Mouse (Mus musculus) fibroblast of lung, adult 2 months (primary cell): ENCODE data around the gene Gm20388.

Experiments
- DNase-seq: peaks from one replicate; pipeline ENCODE4 v3.0.0-alpha.2; 2011; ENCODE audit warnings: low read depth

Gene Gm20388

DNA sequence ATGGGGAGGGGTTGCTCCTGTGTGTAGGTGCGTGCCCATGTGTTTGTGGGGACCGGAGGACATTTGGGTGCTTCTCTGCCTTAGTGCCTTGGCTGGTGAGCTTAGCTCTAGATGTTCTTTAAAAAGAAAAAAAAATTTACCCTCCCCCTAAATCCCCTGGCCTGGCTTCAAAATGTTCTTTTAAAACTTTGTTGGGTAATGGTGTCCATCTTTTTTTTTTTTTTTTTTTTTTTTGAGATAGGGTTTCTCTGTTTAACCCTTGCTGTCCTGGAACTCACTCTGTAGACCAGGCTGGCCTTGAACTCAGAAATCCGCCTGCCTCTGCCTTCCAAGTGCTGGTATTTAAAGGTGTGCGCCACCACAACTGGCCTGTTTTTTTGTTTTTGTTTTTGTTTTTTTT is 4.7 kb downstream of the Gm20388 start:
- no peak for DNase-seq

DNA sequence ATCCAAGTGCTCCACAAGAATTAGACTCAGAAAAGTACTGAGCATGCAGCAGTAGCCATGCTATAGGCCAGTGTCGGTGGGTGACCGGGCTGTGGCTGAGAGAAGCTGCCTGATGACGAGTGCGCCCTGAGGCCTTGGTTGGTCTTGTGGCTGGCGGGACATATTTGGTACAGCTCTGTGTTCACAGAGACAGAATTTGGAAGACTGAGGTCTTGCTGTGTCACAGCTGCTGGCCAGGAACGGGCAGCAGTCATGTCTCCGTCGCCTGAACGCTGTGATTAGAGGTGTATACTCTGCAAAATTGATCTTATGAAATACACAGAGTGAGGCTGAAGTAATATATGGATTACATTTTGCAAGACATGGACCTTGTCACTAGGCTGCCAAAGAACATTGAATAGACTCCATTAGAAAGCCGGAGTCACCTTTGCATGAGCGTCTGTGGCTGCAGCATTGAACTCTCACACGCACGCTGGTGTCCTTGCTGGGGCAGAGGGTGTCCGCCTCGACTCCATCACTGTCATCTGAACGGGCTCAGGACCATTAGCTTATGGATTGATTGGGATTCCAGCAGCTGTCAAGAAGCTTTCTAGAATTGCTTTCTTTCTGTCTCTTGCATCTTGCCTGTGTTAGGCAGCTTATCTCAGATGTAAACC is 5.7 kb downstream of the Gm20388 start:
- DNase-seq = no peak

DNA sequence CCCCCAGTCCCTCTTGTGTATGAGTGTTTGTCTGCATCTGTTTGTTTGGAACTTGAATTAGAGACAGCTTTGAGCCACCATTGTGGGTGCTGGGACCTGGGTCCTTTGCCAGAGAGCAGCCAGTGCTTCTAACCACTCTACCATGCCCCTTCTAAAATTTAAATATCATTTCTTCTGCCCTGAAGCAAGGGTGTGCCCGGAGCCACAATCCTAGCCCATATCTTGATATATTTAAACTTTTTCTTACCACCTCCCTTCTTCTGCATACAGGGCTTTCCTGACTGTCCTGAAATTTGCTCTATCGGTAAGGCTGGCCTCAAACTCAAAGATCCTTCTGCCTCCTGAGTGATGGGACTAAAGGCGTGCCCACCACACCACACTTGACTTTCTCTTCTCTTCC is 6.8 kb downstream of the Gm20388 start:
- no peak for DNase-seq

DNA sequence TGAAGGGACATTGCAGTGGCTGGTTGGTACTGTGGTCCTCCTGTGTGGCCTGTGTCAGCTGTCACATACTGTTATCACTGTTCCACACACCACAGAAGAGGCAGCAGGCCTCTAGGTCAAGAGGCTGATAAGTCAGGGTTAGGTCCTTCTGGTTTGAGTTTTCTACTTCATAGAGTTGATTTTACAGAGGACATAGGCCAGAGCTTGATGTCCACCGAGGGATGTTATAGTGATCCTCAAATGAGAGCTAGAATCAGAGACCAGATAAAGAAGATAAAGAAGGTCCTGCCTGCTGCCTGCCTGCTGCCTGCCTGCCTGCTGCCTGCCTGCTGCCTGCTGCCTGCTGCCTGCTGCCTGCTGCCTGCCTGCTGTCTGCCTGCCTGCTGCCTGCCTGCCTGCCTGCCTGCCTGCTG is 7.5 kb downstream of the Gm20388 start:
- no peak for DNase-seq

DNA sequence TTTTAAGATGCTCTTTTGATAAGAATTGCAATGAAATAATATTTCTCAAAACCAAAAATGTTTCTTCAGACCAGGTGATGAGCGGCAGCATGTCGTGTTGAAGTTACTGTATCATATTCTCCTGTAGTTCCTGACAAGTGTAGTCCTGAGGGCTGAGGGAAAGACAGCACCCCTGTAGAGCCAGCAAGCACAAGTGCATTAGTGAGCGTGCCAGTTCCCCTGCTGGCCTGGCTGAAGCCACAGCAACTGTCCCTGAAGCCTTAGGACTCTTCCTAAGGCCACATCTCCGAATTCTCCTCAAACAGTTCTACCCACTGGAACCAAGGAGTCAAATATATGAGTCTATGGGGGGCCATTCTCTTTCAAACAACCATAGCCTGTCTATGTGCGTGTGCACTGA is 12.6 kb downstream of the Gm20388 start:
- DNase-seq = no peak

DNA sequence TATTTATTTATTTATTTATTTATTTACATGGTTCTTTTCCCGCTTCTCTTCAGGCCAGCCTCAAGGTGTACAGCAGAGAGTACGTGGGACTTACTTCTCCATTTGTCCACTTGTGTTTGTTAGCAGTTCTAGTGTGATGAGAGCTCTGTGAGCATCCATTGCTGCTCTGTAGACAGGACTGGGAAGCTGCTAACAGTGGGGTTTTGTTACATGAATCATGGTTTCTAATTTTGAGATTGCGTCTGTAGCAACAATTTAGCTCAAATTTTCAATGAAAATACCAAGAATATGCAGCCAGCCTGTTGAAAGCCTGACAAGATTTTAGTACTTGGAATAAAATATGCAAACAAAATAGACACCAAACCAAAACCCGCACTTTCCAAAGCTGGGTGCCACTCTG is 14.8 kb downstream of the Gm20388 start:
- DNase-seq = no peak

DNA sequence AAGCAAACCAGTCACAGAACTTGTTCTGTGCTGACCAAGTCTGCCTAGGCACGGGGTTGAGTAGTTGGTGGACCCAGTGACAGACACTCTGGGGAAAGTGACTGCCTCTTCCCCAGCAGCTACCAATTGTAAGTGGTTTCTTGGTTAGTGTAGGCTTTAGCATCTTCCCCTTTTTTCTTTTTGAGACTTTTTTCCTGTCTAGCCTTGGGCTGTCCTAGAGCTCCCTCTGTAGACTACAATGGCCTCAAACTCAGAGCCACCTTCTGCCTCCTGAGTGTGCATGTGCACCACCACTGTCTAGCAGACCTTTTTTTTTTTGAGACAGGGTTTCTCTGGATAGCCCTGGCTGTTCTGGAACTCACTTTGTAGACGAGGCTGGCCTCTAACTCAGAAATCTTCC is 15.8 kb downstream of the Gm20388 start:
- DNase-seq = no peak

DNA sequence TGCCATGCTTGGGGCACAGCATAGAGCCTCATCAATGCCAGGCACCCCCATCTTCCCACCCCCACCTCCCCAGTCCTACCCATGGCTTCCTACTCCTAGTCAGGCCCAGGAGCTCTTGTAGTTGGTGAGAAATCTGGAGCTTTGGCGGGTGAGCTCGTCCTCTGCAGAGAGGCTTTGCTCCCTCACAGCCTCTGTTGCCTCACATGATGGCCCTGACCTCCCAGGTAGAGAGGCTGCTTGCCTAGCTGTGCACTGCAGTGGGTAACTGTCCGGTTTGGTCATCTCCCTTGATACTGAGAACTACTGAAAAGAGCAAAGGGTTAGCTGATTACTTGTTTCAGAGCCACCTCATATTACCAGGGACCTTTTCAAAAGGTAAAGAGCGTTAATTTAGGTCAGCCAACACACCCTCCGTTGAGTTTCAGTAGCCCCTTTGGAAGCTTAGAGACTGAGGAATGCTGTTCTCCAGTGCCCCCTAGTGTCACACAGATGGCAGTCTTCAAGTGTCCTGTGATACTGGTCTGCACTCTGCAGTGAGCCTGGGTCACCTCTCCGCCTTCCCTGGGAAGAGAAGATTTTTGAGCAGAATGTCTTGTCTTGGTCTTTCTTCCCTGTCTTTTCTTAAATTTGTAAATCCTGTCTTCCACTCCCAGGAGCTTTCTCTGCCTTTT is 16.9 kb downstream of the Gm20388 start:
- no peak for DNase-seq

DNA sequence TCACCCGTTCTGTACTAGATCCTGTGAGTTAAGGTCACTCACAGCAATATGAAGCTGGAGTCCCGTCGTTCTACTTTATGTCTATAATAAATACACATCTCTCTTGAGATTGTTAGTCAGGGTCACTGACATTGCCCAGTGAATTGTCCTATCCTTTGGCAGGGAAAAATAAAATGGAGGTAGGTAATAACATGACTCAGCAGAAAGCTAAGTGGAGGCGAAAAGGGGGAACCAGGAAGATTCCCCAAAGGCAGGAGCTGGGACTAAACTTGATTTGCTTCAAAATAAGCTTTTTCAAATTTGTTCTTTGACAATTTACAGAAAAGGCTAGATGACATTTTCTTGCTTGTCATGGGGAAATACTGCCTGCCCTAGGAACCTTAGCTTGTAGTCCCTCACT is 20.7 kb downstream of the Gm20388 start:
- no peak for DNase-seq

DNA sequence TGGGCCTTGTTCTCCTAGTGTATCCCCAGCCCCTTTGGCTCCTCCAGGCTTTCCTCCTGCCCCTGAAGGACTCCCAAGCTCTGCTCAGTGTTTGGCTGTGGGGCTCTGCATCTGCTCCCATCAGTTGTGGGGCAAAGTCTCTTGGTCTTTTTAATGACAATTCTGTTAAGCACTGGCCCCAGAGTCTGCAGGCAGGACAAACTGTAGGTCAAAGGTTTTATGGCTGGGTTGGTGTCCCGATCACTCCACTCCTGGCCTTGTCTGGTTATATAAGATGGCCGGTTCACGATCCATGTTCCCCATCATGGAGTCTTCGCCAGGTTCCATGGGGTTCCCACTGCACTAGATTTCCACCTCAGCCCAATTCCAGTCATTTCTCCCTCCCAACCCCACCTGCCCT is 23.0 kb downstream of the Gm20388 start:
- no peak for DNase-seq

DNA sequence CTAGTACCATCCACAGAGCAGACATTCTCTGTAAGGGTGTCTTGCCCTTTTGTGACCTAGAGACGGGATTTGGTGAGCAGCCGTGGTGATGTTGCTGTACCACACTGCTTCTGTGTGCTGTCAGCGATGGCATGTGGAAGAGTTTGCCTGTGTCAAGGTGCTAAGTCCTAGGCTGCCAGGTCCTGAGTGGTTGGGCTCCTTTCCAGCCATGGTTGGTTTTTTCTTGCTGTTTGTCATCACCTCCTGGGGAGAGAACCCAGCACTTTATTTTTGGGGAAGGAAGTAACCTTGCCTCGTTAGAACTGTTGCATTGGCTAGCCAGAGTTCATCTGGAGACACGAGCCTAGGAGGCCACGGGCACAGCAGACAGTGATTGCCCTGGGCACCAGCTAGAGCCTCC is 24.9 kb downstream of the Gm20388 start:
- no peak for DNase-seq

DNA sequence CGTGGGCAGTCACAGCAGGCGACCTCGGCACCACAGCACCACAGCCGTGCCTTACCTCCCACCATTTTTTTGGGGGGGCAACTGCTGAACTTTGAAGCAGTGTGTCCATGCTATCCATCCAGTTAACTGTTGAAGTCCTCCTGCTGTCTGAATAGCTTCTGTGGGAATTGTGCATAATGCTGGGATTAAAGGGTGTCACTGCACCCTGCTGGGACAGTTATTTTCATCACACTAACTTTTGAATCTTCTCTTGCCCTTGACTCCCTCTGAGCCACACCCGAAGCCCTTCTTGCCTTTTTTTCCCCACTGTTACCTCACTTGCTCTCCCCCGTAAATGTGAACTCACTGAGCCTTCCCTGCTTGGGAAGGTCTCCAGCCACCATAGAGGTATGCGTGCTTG is 27.8 kb downstream of the Gm20388 start:
- DNase-seq = no peak

DNA sequence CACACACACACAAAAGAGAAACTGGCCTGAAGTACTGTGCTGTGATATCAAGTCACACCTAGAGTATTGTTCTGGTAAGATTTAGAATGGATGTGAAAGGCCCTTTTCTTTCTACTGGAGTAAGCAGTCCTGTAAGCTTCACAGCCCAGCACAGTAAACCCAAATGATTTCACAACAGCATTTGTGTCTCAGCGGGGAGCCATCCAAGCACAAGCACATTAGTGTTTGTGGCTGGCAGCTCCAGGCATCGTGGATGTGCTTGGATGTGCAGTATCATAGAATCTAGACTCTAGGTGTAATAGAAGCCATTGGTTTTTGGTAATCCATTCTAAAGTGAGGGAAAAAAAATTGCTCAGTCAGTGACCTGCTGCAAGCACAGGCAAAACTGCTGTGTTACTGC is 28.7 kb downstream of the Gm20388 start:
- DNase-seq = no peak

DNA sequence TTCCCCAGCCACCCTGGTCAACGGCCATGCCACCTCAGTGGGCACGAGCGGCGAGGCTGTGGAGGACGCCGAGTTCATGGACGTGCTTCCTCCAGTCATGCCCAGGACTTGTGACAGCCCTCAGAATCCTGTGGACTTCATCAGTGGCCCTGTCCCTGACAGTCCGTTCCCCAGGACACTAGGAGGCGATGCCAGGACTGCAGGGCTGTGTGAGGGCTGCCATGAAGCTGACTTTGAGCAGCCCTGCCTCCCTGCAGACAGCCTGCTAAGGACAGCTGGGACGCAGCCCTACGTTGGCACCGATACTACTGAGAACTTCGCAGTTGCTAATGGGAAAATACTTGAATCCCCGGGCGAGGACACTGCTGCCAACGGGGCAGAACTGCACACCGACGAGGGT is 30.8 kb downstream of the Gm20388 start:
- DNase-seq = no peak

DNA sequence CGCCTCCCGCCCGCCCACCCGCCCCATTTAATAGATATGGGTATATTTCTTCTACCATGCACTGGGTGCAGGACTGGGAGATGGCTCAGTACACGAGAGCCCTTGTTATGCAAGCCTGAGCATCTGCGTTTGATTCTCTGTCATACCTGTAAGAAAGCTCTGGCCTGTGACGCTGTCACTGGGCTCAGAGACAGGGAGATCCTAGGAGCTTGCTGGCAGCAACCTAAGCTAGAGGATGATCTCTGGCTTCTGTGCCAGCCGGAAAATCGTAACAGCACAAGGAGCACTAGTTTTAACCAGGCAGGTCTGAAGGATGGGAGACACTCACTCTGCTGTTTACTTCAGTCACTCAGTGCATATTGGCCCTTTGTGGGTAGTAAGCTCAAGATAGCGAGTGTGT is 33.0 kb downstream of the Gm20388 start:
- no peak for DNase-seq

DNA sequence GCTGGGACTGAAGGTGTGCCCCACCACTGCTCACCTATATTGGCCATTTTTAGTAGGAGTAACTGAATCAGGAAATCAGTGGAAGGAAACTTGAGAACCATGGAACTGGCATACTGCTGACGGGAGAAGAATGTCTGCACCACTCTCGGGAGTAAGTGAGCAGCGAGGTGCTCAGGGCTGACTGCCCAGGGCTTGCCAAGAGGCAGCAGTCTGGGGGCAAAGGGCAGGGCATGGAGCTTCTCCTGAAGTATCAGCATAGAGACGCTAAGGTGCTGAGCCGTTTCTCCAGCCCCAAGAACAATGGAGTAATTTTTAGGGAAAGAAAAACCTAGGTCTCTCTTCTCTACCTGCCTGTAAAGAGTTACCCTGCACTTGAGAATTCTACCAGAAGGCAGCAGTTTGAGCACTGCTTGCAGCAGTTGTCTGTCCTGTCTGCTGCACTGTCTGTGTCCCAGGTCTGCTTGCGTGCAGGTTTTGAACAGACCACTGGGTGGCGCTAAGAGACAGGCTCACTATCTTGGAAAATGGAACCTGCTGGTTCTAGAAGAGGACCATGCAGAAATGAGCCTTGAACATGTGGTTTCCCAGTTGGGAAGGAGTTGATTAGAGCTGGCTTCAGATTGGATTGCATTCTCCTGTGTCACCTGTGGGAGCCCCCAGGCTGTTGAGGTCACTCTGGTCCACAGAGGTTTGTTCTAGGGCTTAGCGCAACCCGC is 33.6 kb downstream of the Gm20388 start:
- DNase-seq = peak; percentile 48

DNA sequence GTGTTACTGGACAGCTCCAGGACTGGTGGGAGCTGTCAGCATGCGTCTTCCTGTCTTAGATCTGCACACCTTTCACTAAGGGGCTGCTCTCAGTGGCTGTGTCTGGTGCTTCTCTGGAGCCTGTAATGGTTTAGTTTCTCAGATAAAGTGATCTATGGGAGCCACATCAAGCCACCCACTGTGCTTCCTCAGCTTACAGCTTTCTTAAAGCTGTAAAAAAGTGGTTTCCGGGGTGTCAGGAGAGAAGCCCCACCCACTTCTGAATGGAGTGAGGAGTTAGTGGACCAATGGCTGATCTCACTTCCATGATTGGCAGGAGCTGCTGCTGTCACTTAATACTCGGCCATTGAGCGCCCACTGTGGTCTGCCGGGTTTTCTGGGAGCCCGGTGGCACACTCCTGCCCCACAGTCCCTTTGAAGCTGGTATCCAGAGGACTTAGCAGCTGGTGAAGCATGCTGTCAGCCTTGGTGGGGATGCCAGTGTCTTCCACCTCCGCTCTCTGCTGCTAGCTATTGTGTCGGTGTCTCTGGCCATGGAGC is 35.8 kb downstream of the Gm20388 start:
- DNase-seq = no peak

DNA sequence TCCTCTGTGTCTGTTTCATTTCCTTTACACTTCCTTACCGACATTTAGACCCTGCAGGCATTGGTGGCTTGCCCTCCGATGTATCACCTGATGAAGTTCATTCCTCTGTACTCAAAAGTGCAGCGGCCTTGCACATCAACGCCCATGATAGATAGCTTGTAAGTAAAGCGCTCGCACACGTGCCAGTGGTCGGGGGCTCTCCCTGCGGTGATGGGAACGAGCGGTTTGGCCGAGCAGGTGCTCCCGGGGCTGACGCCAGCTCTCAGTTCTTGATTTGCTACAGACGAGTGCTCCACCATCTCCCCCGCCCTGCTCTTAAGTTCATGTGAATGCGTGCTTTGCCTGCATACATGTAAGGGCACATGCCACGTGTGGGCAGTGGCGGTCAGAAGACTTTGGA is 37.0 kb downstream of the Gm20388 start:
- no peak for DNase-seq

DNA sequence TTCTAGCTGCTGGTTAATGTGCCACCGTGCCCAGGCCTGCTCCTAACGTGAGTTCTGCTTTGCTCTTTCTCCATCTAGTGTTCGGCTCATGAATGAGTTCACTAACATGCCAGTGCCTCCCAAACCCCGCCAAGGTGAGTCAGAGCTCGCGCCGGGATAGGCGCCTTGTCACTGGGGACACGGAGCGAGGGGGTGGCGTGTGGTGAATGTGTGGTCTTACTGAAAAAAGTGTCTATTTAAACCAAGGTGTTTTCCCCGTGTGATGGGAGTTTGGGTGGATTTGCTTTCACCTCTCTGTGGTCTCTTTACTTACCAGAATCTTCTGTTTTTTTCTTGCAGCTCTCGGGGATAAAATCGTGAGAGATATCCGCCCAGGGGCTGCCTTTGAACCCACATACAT is 37.7 kb downstream of the Gm20388 start:
- DNase-seq = peak; percentile 53

DNA sequence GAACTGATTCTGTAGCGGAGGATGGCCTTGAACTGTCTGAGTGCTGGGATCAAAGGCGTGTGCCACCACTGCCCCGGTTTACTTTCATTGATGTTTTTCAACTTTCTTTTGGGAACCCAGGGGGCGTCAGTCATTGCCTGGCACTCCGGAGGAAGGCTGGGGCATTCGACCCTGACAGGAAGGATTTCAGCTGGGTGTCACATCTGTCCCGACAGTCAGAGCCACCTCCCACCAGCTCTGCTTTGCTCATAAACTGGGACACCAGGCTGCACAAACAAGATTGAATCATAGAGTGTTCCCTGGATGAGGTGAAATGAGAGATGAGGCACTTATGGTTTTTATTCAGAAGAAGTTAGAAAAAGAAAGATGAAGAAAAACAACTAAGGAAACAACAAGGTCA is 41.6 kb downstream of the Gm20388 start:
- no peak for DNase-seq

DNA sequence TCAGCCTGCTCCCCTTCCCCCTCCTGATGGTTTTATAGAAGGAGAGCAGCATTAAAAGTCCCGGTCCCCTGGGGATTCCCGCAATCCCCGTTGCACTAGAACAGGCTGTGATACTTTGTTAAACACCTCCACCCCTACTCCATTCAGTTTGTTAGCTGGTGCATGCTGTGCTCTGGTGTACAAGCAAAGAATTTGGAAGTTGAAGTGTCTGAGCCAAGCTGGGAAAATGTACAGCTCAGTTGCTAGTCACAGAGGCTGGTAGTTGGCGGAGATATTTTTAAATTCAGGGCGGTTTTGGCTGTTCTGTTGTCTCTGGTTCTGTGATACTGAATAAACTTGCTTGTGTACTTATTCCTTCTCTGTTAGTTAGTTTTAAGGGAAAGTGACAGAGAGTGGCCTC is 42.1 kb downstream of the Gm20388 start:
- DNase-seq = no peak

DNA sequence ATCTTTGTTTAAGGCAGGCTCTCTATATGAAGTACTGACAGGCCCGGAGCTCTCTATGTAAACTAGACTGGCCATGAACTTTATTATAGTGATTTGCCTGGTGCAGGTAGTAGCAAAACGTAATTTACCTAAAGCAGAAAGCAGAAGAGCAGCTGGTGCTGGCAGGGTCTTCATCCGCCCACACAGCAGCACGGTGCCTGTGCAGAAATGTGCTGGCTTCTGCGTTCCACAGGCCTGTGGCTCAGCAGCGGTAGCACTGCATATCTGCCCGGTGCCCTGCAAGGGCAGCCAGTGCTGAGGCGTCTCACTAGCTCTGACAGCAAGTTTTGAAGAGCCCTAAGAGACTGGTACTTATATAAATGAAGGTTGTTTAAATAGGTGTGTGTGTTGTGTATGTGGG is 44.7 kb downstream of the Gm20388 start:
- no peak for DNase-seq

DNA sequence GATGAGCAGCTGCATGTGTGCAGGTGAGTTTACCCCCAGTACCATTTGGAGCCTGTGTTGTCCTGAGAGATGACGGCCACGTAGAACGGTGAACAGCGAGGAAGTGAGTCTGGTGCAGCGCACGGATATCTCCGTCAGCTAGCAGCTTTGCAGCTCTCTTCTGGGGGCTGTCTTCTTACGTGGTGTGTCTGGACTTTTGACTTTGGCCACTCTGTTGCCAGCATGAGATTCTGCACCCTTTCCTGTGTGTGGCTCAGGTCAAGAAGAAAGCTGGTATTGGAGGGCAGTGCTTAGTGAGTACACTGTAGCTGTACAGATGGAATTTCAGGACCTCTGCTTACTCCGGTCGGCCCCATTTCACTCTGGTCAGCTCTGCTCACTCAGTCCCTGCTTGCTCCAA is 47.4 kb downstream of the Gm20388 start:
- DNase-seq = no peak
